Mouse (Mus musculus): ENCODE data around the gene Gfod1. TPM values are rescaled to one million over a fixed set of nuclear protein-coding genes. Genes with fewer than 3 reads are reported as not detected.

Gene Gfod1
- total and polyA plus RNA-seq, 2 experiments from 2014 or later, result 3.0 to 16.6 TPM

GRCm38 (mm10) chr13:43243240-43243639 lies 60.7 kb downstream of the Gfod1 start:
- Histone ChIP-seq H3K4me3 (ENCODE audit: low read depth, low read length) (no peak overlapping the region), H3K4me2 (ENCODE audit: low read depth) (no peak overlapping the region), H3K27ac (ENCODE audit: low read depth, low read length) (no peak overlapping the region), H3K9ac (no peak overlapping the region), H3K4me1 (ENCODE audit: insufficient read depth) (0 out of 2 replicates have a peak, but pooled peaks cover 11% of the 10 kb centered on the region), H3K9me3 (ENCODE audit: low read length) (no peaks in the 10 kb centered on the region), H3K36me3 (ENCODE audit: insufficient read depth) (0 out of 2 replicates have a peak, but pooled peaks cover 8% of the 10 kb centered on the region), H3K27me3 (ENCODE audit: insufficient read depth, low read length) (no peaks in the 10 kb centered on the region)
- no peak for TF ChIP-seq CTCF (IDR thresholded peaks at IDR 0.05; ENCODE audit: low read depth)
- no peak for ATAC-seq
- WGBS, result 93% methylated on average over 3 of the region's 3 CpGs
- DNase-seq, result no peak

DNA sequence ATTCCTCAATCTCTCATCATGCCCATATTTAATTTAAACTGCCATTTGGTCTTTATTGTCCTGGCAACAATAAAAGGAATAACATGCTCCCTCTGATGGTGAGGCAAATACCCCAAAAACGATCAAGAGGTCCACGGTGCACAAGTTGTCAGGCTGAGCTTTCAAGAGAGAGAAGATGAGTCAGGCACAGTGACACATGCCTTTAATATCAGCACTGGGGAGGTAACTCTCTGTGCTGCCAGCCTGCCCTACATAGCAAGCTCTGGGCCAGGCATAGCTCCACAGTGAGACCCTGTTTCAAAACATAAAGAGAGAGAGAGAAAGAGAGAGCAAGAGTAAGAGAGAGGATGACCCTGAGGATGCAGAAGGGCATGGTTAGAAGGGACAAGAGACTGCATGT lies 62.2 kb downstream of the Gfod1 start:
- H3K9ac ChIP-seq, result no peak overlapping the region
- no peak overlapping the region for H3K27ac ChIP-seq (ENCODE audit: low read depth, low read length)
- no peaks in the 10 kb centered on the region for H3K9me3 ChIP-seq (ENCODE audit: low read length)
- 0 out of 2 replicates have a peak, but pooled peaks have one; percentile 23 for TF ChIP-seq CTCF (IDR thresholded peaks at IDR 0.05; ENCODE audit: low read depth)
- no peaks in the 10 kb centered on the region for H3K27me3 ChIP-seq (ENCODE audit: insufficient read depth, low read length)
- WGBS, result 60% methylated on average over 2 of the region's 2 CpGs
- H3K4me3 ChIP-seq (ENCODE audit: low read depth, low read length), result no peak overlapping the region
- DNase-seq (no peak), ATAC-seq (no peak)
- H3K4me1 ChIP-seq (ENCODE audit: insufficient read depth), result 0 out of 2 replicates have a peak, but pooled peaks cover 11% of the 10 kb centered on the region
- no peak overlapping the region for H3K4me2 ChIP-seq (ENCODE audit: low read depth)
- H3K36me3 ChIP-seq (ENCODE audit: insufficient read depth), result 0 out of 2 replicates have a peak, but pooled peaks cover 1% of the 10 kb centered on the region

DNA sequence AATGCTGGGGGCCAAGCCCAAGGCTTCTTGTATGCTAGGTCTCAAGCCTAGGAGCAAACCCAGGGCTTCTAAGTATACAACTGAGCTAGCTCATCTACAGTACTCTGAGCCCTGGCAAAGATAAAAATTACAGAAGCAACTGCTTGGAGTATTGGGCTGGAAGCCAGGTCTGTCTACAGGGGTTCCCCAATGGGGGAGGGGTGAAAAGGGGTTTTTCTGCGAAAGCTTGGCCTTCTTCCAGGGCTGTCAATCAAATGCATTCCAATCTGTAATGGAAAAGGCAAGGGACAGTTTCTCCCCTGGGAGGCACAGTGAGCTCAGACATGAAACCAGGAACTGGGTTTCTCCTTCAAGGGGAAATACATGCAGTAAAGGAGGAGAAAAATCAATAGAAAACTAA lies 62.9 kb downstream of the Gfod1 start:
- Histone ChIP-seq H3K9ac (no peak overlapping the region), H3K4me2 (ENCODE audit: low read depth) (no peak overlapping the region), H3K4me3 (ENCODE audit: low read depth, low read length) (no peak overlapping the region), H3K36me3 (ENCODE audit: insufficient read depth) (no peaks in the 10 kb centered on the region), H3K27me3 (ENCODE audit: insufficient read depth, low read length) (no peaks in the 10 kb centered on the region), H3K9me3 (ENCODE audit: low read length) (no peaks in the 10 kb centered on the region), H3K27ac (ENCODE audit: low read depth, low read length) (no peak overlapping the region), H3K4me1 (ENCODE audit: insufficient read depth) (0 out of 2 replicates have a peak, but pooled peaks cover 11% of the 10 kb centered on the region)
- peak; percentile 84 for DNase-seq
- ATAC-seq, result peak; percentile 51; the same call in 1 of the 2 replicates
- WGBS, result 0% methylated on average over 1 of the region's 1 CpGs
- no peak for TF ChIP-seq CTCF (IDR thresholded peaks at IDR 0.05; ENCODE audit: low read depth)

- H3K27ac ChIP-seq (ENCODE audit: low read depth, low read length), result no peak overlapping the region
- H3K27me3 ChIP-seq (ENCODE audit: insufficient read depth, low read length), result no peaks in the 10 kb centered on the region
- H3K4me3 ChIP-seq (ENCODE audit: low read depth, low read length), result no peak overlapping the region
- DNase-seq (peak; percentile 47), ATAC-seq (peak; percentile 41; the same call in 1 of the 2 replicates)
- H3K4me2 ChIP-seq (ENCODE audit: low read depth), result no peak overlapping the region
- WGBS, result 40% methylated on average over 11 of the region's 11 CpGs
- H3K36me3 ChIP-seq (ENCODE audit: insufficient read depth), result no peaks in the 10 kb centered on the region
- H3K9ac ChIP-seq, result no peak overlapping the region
- no peak for TF ChIP-seq CTCF (IDR thresholded peaks at IDR 0.05; ENCODE audit: low read depth)
- 0 out of 2 replicates have a peak, but pooled peaks cover 15% of the 10 kb centered on the region for H3K4me1 ChIP-seq (ENCODE audit: insufficient read depth)
- H3K9me3 ChIP-seq (ENCODE audit: low read length), result no peaks in the 10 kb centered on the region
Measured at GRCm38 (mm10) chr13:43239790-43240216, 64.2 kb downstream of the Gfod1 start.

GRCm38 (mm10) chr13:43236630-43237029 lies 67.3 kb downstream of the Gfod1 start:
- H3K4me1 ChIP-seq (ENCODE audit: insufficient read depth), result 0 out of 2 replicates have a peak, but pooled peaks cover 18% of the 10 kb centered on the region
- H3K27me3 ChIP-seq (ENCODE audit: insufficient read depth, low read length), result no peaks in the 10 kb centered on the region
- WGBS, result 57% methylated on average over 6 of the region's 6 CpGs
- no peak for TF ChIP-seq CTCF (IDR thresholded peaks at IDR 0.05; ENCODE audit: low read depth)
- no peak overlapping the region for H3K4me3 ChIP-seq (ENCODE audit: low read depth, low read length)
- no peak overlapping the region for H3K9ac ChIP-seq
- no peak overlapping the region for H3K27ac ChIP-seq (ENCODE audit: low read depth, low read length)
- H3K4me2 ChIP-seq (ENCODE audit: low read depth), result no peak overlapping the region
- DNase-seq (no peak), ATAC-seq (no peak)
- no peaks in the 10 kb centered on the region for H3K36me3 ChIP-seq (ENCODE audit: insufficient read depth)
- no peaks in the 10 kb centered on the region for H3K9me3 ChIP-seq (ENCODE audit: low read length)

GRCm38 (mm10) chr13:43235982-43236381 lies 68.0 kb downstream of the Gfod1 start:
- no peak for TF ChIP-seq CTCF (IDR thresholded peaks at IDR 0.05; ENCODE audit: low read depth)
- H3K4me2 ChIP-seq (ENCODE audit: low read depth), result no peak overlapping the region
- no peak for DNase-seq
- no peaks in the 10 kb centered on the region for H3K36me3 ChIP-seq (ENCODE audit: insufficient read depth)
- no peaks in the 10 kb centered on the region for H3K27me3 ChIP-seq (ENCODE audit: insufficient read depth, low read length)
- ATAC-seq, result no peak
- 0 out of 2 replicates have a peak overlapping the region, but pooled peaks have one; percentile 45 for H3K27ac ChIP-seq (ENCODE audit: low read depth, low read length)
- H3K9me3 ChIP-seq (ENCODE audit: low read length), result no peaks in the 10 kb centered on the region
- H3K9ac ChIP-seq, result no peak overlapping the region
- no peak overlapping the region for H3K4me3 ChIP-seq (ENCODE audit: low read depth, low read length)
- 75% methylated on average over 4 of the region's 4 CpGs for WGBS
- 0 out of 2 replicates have a peak, but pooled peaks cover 17% of the 10 kb centered on the region for H3K4me1 ChIP-seq (ENCODE audit: insufficient read depth)

DNA sequence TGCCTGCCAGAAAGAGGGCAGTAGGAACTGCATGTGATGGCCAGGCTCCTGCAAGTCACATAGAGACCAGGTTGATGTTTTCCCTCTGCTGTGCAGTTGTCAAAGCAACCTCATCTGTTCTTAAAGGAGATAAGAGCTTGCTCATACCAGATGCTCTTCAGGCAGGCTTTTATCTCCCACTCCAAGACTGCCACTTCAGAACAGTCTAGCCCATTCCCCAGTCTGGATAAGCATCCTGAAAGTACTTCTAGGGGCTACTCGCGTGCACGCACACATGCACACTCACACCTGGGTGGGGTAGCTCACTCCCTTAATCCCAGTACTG lies 68.4 kb downstream of the Gfod1 start:
- Histone ChIP-seq H3K27ac (ENCODE audit: low read depth, low read length) (0 out of 2 replicates have a peak overlapping the region, but pooled peaks have one; percentile 45), H3K9ac (no peak overlapping the region), H3K4me2 (ENCODE audit: low read depth) (no peak overlapping the region), H3K27me3 (ENCODE audit: insufficient read depth, low read length) (no peaks in the 10 kb centered on the region), H3K4me3 (ENCODE audit: low read depth, low read length) (no peak overlapping the region), H3K4me1 (ENCODE audit: insufficient read depth) (peaks cover 14% of the 10 kb centered on the region; the same call in 1 of the 2 replicates), H3K9me3 (ENCODE audit: low read length) (no peaks in the 10 kb centered on the region), H3K36me3 (ENCODE audit: insufficient read depth) (no peaks in the 10 kb centered on the region)
- ATAC-seq (peak; percentile 54), DNase-seq (no peak)
- 79% methylated on average over 3 of the region's 3 CpGs for WGBS
- no peak for TF ChIP-seq CTCF (IDR thresholded peaks at IDR 0.05; ENCODE audit: low read depth)
